Mouse (Mus musculus): ENCODE measurements around the gene 4931422A03Rik.

4931422A03Rik gene

DNA sequence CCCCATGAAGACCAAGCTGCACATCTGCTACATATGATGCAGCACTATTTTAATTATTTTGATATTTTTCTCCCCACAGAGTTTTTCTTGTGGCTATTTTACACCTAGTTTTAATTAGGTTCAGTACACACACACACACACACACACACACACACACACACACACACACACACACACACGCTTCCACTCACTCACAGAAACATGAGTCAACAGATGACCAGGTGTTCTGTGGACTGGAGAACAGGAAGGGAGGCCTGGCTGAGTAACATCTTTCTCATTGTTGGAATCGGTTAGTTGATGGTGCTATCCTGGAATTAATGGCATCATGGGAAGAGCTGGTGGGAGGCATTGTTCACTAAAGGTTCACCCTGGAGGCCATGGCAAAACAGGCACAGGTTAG is 90.5 kb downstream of the 4931422A03Rik start:
- no peak for DNase-seq (ENCODE audit: low read depth, low spot score)

DNA sequence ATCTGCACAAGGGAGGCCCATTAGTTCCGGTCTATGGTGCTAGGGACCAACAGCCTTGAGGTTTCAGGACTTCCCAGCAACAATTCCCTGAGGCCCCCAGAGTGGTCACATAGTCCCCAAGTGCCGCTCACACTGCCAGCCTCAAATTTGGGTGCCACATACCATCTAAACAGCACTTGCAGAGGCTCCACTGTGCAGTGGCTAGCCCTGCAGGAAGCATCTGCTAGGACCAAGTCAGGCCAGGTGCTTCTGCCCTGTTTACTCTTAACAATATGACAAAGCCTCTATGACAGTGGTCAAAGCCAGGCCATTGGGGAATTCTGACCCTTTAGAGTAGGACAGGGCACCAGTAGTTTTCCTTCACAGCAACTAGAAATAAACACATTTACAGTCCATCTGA is 91.5 kb downstream of the 4931422A03Rik start:
- no peak for DNase-seq (ENCODE audit: low read depth, low spot score)

DNA sequence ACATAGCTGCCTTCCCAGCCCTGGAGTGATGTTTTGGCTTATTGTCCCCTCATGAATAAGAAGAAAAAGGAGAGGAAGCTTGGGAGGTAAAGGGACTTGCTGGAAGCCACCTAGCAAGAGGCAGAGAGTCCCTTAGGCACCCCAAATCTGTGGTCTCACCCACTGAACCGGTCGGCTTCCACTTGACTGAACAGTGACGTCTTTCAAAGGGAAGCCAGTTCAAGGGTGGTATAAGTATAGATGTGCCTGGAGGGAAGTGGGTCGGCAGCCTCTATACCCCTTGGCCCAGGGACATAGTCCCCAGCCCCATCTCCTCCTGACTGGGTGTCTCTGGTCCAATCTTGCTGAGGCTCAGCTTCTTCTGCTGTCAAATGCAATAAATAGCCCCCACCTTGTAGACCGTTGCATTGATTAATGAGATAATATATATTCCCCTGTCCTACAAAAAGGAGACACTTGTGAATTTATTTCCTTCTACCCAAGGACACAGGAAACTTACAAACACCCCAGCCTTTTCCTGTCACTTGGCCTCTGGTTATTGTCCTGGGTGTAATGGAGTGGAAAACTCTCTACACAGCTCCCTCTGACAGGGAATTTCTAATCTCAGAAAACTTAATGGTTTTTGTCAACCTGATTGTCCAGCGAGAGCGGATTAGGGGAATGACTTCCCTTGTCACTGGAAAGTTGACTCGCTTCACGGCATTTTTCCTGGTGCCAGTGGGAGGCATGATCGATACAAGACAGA is 92.3 kb downstream of the 4931422A03Rik start:
- no peak for DNase-seq (ENCODE audit: low read depth, low spot score)

DNA sequence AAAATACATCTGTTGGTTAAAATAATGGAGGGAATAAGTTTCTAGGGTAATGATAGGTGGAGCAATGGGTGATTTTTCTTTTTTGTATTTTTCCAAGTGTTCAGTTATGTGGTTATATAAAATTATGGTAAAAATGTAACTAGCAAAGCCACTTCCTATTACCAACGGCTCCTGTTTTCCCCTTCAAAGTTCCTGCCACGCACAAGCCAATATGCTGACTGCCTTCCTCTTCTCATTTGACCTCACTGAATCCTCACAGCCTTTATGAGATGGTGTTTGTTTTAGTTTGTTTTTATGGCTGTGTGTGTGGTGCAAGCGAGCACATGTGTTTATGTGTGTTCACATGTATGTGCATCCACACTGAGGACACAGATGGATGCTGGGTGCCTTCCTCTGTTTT is 93.5 kb downstream of the 4931422A03Rik start:
- no peak for DNase-seq (ENCODE audit: low read depth, low spot score)

DNA sequence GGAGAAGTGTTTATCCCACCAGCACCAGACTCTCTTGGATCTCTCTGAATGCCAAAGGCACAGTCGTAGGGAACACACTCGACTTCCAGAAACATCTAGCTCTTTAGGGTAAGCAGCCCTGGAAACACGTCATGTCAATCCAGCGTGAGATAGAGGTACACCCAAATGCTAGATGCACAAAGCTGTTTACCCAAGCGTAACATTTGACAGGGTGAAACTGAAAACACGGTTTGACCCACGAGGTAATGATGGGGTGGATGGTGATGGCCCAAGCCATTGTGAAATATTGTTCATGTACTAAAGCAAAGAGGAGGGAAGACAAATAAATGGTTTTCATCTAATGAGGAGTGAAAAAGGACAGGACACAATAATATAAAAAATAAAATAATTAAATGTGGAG is 93.9 kb downstream of the 4931422A03Rik start:
- no peak for DNase-seq (ENCODE audit: low read depth, low spot score)

DNA sequence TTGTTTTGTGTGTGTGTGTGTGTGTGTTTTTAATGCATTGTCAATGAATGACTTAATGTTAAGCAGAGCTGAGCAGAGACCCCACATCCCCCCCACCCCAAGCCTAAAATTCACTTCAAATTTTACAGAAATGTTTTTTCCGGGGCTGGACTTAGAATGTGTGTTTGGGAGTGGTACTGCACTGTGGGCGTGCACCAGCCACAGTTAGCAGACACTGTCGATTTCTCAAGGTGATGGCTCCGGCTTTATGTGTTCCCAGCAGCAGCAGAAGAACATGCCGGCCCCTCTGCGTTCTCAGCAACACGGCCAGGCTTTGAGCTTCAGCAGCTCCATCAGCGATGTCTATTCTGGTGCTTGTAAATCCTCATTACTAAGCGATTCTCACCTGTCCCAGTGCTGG is 95.7 kb downstream of the 4931422A03Rik start:
- no peak for DNase-seq (ENCODE audit: low read depth, low spot score)

DNA sequence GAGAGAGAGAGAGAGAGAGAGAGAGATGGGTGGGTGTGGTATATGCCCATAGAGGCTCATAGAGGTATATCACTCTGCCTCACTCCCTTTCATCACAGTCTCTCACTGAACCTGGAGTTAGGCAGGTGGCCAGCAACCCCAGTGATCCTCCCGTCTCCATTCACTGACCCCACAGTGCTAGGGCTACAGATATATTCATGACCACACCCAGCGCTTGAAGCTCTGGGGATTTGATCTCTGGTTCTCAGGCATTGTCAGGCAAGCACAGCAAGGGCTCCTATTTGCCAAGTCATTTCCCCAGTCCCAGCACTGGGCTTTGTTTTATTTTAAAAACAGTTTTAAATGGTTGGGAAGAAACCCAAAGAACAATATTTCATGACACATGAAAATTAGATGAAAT is 96.1 kb downstream of the 4931422A03Rik start:
- DNase-seq (ENCODE audit: low read depth, low spot score), result no peak

DNA sequence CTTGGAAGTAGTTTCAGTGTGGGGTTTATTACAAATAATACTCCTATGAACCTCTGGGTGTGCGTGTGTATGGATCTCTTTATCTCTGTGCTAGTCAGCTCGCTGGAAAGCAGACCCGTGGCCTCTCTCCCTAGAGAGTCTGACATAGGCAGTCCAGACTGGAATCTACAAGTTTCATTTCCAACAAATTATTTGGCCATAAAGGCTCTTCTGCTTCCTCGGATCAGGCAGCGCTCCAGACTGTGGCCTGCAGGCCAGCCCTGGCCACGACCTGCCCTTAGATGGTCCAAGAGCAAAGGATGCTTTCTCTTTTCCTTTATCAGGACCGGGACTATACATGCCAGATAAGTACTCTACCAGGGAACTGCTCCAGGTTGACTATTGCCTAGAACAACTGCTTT is 96.7 kb downstream of the 4931422A03Rik start:
- no peak for DNase-seq (ENCODE audit: low read depth, low spot score)

DNA sequence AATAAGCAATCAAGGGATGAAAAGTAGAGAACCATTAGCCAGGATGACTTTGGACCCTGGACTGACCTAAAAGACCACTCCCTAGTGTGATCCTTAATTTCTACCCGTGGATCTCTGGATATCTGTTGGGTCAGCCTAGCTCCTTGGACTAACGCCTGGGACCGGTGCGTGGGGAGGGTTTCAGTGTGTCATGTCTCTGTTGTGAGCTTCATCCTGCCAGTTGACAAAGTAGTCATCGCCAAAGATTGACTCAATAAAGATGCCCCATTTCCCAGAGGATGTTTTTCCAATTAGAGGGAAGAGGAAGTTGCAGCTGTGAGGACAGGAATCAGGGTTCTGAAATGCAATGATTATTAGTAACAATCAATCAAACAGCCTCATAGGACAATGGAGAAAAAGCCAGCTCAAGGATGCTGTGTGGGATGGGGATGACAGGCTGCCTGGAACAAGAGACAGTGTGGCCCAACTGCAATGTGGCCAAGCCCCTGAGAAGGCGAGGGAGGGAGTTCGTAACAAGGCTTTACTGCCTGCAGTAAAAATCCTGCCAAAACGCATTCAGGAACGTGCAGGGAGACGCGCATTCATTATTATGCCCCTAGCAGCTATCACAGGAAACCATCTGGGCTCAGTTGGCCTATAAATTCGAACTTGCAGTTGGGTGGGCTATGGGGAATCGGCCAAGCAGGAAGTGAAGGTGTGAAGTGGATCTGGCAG is 97.7 kb downstream of the 4931422A03Rik start:
- no peak for DNase-seq (ENCODE audit: low read depth, low spot score)

DNA sequence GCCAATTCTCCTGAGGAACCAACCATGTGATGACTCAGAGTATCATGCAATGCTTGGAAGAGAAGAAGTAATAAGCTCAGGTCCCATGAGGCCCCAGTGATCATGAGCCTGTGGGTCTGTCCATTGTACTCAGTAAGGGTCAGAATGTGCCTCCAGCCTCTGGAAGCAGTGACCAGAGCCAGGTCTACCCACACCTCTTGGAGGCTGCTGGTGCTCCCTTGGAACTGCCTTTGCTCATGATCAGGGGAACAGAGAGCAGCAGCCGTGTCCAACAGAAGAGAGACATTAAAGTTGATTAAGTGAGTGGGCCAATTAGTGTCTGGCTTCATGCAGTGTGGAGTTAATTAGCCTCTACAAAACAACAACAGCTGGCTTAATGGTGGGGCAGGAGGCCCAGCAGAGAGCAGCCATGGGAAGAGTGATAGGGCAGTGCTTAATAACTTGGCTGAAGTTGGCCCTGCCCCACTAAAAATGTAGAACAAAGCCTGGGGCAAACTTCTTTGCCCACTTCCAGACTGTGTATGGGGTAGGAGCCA is 100.5 kb downstream of the 4931422A03Rik start:
- no peak for DNase-seq (ENCODE audit: low read depth, low spot score)

DNA sequence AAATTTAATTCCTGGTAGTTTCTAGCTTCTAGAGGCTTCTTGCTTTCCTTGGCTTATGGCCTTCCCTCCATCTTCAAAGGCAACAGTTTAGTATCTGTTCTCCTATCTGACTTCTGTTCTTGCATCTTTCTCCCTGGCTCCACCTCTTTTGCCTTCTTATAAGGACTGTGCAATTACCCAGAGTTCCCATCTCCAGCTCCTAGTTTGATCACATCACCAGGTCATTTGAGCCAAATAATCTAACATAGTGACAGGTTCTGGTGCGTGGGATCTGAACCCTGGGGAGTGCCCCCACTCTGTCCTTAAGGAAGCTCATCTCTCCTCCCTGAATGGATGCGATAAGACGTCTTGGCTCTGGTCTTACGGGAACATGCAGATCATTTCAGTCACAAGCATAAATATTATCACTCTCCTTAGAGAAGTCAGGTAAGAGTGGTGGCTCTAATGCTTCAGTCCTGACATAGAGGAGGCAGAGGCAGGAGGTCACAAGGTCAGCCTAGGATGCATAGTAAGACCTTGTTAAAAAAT is 101.5 kb downstream of the 4931422A03Rik start:
- no peak for DNase-seq (ENCODE audit: low read depth, low spot score)

DNA sequence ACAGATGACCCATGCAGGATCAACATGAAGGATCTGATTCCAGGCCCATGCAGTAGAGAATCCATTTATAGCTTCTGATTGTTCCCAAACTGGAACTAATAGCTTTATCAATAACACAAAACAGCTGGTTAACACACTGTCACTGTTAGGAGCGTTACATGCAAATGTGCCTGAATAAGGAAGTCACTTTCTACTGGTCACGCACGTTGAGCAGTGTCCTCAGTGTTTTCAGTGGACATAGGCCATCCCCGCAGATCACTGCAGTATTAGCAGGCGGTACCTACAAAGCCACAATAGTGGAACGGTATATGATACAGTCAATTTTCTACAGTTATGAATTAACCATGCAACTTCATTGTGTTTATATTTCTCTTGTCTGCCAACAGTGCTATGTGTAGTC is 108.7 kb downstream of the 4931422A03Rik start:
- DNase-seq (ENCODE audit: low read depth, low spot score), result no peak

DNA sequence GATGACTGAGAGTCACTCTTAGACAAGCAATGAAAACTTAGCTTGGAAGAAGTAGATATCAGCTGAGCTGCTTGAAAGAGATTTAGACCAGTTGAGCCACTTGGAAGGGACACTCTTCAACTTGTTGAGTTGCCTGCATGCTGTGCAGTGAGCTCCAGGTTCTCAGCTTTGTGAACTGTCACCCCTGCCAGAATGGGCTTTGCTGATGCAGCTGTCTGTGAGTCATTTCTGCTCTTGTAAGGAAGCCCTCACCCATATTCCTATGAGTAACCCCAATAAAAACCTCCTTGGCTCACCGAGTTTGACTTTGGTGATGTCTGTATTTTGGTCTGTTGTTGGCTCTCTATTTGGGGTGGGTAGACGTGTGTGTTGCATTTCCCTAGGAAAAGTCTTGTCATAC is 109.8 kb downstream of the 4931422A03Rik start:
- no peak for DNase-seq (ENCODE audit: low read depth, low spot score)

DNA sequence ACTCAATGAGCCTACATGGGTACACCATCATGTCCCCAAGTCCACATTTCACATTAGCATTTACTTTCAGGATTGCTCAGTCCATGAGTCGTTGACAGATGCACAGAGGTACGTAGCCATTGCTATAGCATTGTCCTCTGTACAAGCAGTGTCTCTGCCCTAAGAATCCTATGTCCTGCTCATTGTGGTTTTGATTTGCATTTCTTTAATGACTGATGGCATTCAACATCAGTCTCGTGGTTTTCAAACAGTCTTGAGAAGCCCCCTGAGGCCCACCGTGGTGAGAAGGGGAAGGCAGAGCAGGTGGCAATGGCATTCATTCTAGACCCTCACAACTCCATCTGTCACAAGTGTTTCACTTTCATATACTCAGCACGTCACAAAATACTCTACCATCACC is 110.8 kb downstream of the 4931422A03Rik start:
- DNase-seq (ENCODE audit: low read depth, low spot score), result no peak
